Mouse (Mus musculus) inflammation-experienced regulatory T-cells, adult 6 months (primary cell): Measurements from ENCODE around the gene Atp5d. TPM values are rescaled to one million over a fixed set of nuclear protein-coding genes. Genes with fewer than 3 reads are reported as not detected.
A peak's percentile ranks its signal among the peaks of the same experiment; 100 is the strongest.

Source experiments
- ATAC-seq: one replicate; pipeline ENCODE4 v1.8.0; 2017
- polyA plus RNA-seq, 3 experiments: library from polyadenylated mRNA; unstranded; fragments of 100-300 nt; shearing (Covaris generic); gene quantifications; one replicate each; pipeline ENCODE4 v1.2.1; 2017

Atp5d gene
- polyA plus RNA-seq, 3 experiments from 2014 or later, result 297 to 357 (median 299) TPM

- no peak for ATAC-seq
These were observed 30.6 kb downstream of the Atp5d start for GRCm38 (mm10) chr10:80169070-80169469.

- ATAC-seq, result no peak
These were observed 31.2 kb downstream of the Atp5d start for GRCm38 (mm10) chr10:80169651-80170050.

- ATAC-seq, result no peak
These were observed 31.6 kb downstream of the Atp5d start for GRCm38 (mm10) chr10:80170052-80170451.

- ATAC-seq, result no peak
These were observed 32.2 kb downstream of the Atp5d start for GRCm38 (mm10) chr10:80170601-80171021.

GRCm38 (mm10) chr10:80171252-80171651, 32.8 kb downstream of the Atp5d start:
- no peak for ATAC-seq

GRCm38 (mm10) chr10:80171760-80172526, 33.5 kb downstream of the Atp5d start:
- ATAC-seq, result no peak

GRCm38 (mm10) chr10:80172527-80173292, 34.3 kb downstream of the Atp5d start, which contains the start of gene 1600002K03Rik:
1600002K03Rik (plus strand) TSS chr10:80172944.
- ATAC-seq, result peak; percentile 85

- ATAC-seq, result no peak
These were observed 34.9 kb downstream of the Atp5d start for GRCm38 (mm10) chr10:80173358-80173757.

GRCm38 (mm10) chr10:80173955-80174640, 35.7 kb downstream of the Atp5d start:
- no peak for ATAC-seq

GRCm38 (mm10) chr10:80174705-80175104, 36.3 kb downstream of the Atp5d start:
- no peak for ATAC-seq

- ATAC-seq, result no peak
These were observed 37.3 kb downstream of the Atp5d start for GRCm38 (mm10) chr10:80175536-80176269.

GRCm38 (mm10) chr10:80176270-80176834, 37.9 kb downstream of the Atp5d start:
- no peak for ATAC-seq

GRCm38 (mm10) chr10:80177441-80178279, 39.2 kb downstream of the Atp5d start:
- no peak for ATAC-seq

- ATAC-seq, result peak; percentile 35
These were observed 40.9 kb downstream of the Atp5d start, which contains the start of gene Efna2 for GRCm38 (mm10) chr10:80179068-80180051. Efna2 (plus strand) TSS chr10:80179482.

- no peak for ATAC-seq
These were observed 41.9 kb downstream of the Atp5d start for GRCm38 (mm10) chr10:80180288-80180687.

GRCm38 (mm10) chr10:80180823-80181222, 42.4 kb downstream of the Atp5d start:
- no peak for ATAC-seq

GRCm38 (mm10) chr10:80182547-80182946, 44.1 kb downstream of the Atp5d start:
- ATAC-seq, result no peak

GRCm38 (mm10) chr10:80186649-80187048, 48.2 kb downstream of the Atp5d start:
- ATAC-seq, result no peak

- ATAC-seq, result no peak
These were observed 49.3 kb downstream of the Atp5d start for GRCm38 (mm10) chr10:80187739-80188138.
